Mouse (Mus musculus) heart, postnatal 4 days (tissue): ENCODE data around the gene Cd2ap. TPM values are rescaled to one million over a fixed set of nuclear protein-coding genes. Genes with fewer than 3 reads are reported as not detected.

Experiments used
- DNase-seq: peaks from one replicate; pipeline ENCODE4 v3.0.0; 2021
- total RNA-seq, 2 experiments: library from RNA; stranded (reverse); gene quantifications; 2 replicates each; pipeline ENCODE4 v1.2.3; 2021

The Cd2ap gene
- total RNA-seq, 2 experiments from 2014 or later: 36.3 to 39.1 TPM

- no peak for DNase-seq
Observed at GRCm38 (mm10) chr17:42857506-42857905, 19.0 kb downstream of the Cd2ap start.

GRCm38 (mm10) chr17:42847108-42847507, 29.4 kb downstream of the Cd2ap start:
- DNase-seq: no peak

- no peak for DNase-seq
Observed at GRCm38 (mm10) chr17:42837193-42837592, 39.3 kb downstream of the Cd2ap start.

GRCm38 (mm10) chr17:42822787-42823186, 53.7 kb downstream of the Cd2ap start:
- no peak for DNase-seq

GRCm38 (mm10) chr17:42815374-42815773, 61.1 kb downstream of the Cd2ap start:
- DNase-seq: no peak

- DNase-seq: no peak
Observed at GRCm38 (mm10) chr17:42792412-42792975, 84.0 kb downstream of the Cd2ap start.

GRCm38 (mm10) chr17:42790787-42791186, 85.7 kb downstream of the Cd2ap start:
- peak; percentile 46 for DNase-seq

- DNase-seq: no peak
Observed at GRCm38 (mm10) chr17:42789723-42790122, 86.7 kb downstream of the Cd2ap start.

- DNase-seq: peak; percentile 37
Observed at GRCm38 (mm10) chr17:42788686-42789453, 87.6 kb downstream of the Cd2ap start.

GRCm38 (mm10) chr17:42782156-42782757, 94.2 kb downstream of the Cd2ap start:
- peak; percentile 78 for DNase-seq

- DNase-seq: no peak
Observed at GRCm38 (mm10) chr17:42753791-42754190, 122.7 kb downstream of the Cd2ap start.

GRCm38 (mm10) chr17:42752173-42752572, 124.3 kb downstream of the Cd2ap start:
- no peak for DNase-seq

- no peak for DNase-seq
Observed at GRCm38 (mm10) chr17:42745657-42746420, 130.6 kb downstream of the Cd2ap start.

Other genes with a start within 250 kb of the Cd2ap start
- gene Adgrf4, start 184.4 kb downstream of the Cd2ap start, total RNA-seq: under 1 TPM; 0.14 TPM
- gene Adgrf2, start 134.5 kb downstream of the Cd2ap start, total RNA-seq: under 1 TPM; 0.20 to 0.36 TPM
- gene Tnfrsf21, start 139.9 kb upstream of the Cd2ap start, total RNA-seq: 10 to 100 TPM; 12.3 to 12.8 TPM